Mouse (Mus musculus): ENCODE measurements around the gene Cops4.

DNA sequence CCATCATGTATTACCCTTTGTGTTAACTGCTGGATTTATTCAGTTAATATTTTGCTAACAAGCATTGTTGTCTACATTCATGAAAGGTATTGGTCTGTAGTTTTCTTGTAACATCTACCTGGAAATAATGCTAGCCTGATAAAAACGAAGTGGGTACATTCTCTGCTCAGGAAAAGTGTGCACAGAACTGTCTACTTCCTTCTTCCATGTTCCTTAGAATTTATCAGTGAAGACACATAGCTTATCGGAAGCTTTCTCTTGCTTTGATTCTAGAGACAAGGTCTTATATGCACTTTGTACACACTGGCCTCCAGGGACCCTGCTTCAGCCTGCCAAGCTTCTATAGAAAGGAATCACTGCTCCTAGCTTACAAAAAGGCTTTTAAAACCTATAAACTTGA lies 28.8 kb upstream of the Cops4 start:
- TF ChIP-seq CTCF (IDR thresholded peaks at IDR 0.05; ENCODE audit: extremely low read depth, insufficient read depth, low read length) (no peak), POLR2A (IDR thresholded peaks at IDR 0.05; ENCODE audit: extremely low read depth, insufficient read depth, low read length) (no peak)

Measured in cortical plate, adult 2 months (tissue).